Mouse (Mus musculus): ENCODE measurements around the gene Slc25a13.

DNA sequence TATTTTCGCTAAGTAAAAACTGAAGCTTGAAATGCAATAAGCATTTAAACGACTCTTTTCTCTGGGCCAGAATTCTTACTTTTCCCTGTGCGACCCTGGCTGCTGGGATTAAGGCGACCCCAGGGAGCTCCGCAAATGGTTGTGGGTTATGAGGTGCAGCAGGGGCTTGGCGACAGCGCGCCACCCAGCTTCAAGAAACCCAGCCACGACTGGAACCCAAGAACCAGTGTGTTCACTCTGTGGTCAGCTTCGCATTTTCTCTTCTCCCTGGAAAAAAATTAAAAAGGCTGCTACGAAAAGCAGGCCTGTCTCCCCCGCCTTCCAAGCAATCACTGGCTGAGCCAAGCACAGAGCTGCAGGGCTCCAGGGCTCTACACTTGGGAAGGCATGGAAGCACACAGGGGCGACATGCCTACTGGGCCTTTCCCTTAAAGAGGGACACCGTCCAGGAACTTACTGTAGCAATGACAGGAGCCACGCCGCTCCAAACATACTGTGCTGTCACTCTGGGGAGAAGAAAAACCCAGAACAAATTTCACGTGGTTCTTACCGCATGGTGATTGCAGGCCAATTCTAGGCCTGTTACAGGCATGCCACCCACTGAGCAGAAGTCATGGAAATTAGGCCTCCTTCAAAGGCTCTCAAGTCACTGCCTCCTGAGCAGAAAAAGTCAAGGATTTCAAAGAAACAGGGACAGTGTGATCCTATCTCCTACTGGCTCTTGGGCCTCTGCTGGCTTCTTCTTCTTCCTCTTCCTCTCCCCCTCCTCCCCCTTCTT lies 178.0 kb downstream of the Slc25a13 start:
- TF ChIP-seq POLR2A (IDR thresholded peaks at IDR 0.05; ENCODE audit: insufficient read depth, low read depth, low read length) (no peak), CTCF (IDR thresholded peaks at IDR 0.05; ENCODE audit: insufficient read depth, low read depth, low read length) (no peak)
